Mouse (Mus musculus) stomach, embryonic 16.5 days (tissue): ENCODE measurements around the gene Nsg2. TPM values are rescaled to one million over a fixed set of nuclear protein-coding genes. Genes with fewer than 3 reads are reported as not detected.

Source experiments
- ATAC-seq: fragments of 200-750 bp; cut with Nextera tagmentation; 2 replicates; pipeline ENCODE4 v1.8.0; 2017; ENCODE audit warnings: moderate number of reproducible peaks, moderate TSS enrichment; ENCODE audit not compliant: insufficient read depth, low FRiP score
- H3K27ac ChIP-seq: fragments of 300-500 bp; sonication (generic); 2 replicates; pipeline ENCODE4 v1.5.1; 2014; ENCODE audit warnings: low read length
- H3K27me3 ChIP-seq: fragments of 300-500 bp; sonication (generic); 2 replicates; pipeline ENCODE4 v1.6.1; 2014; ENCODE audit warnings: low read length, control low read depth, mixed read lengths; ENCODE audit not compliant: control insufficient read depth, insufficient read depth
- H3K36me3 ChIP-seq: fragments of 300-500 bp; sonication (generic); 2 replicates; pipeline ENCODE4 v1.6.1; 2014; ENCODE audit warnings: low read length; ENCODE audit not compliant: control insufficient read depth, insufficient read depth
- H3K4me1 ChIP-seq: fragments of 300-500 bp; sonication (generic); 2 replicates; pipeline ENCODE4 v1.6.1; 2014; ENCODE audit warnings: low read length, control low read depth, mixed read lengths; ENCODE audit not compliant: control insufficient read depth, insufficient read depth
- H3K4me2 ChIP-seq: fragments of 300-500 bp; sonication (generic); 2 replicates; pipeline ENCODE4 v1.6.1; 2014; ENCODE audit warnings: low read depth, low read length, mixed read lengths
- H3K4me3 ChIP-seq: fragments of 300-500 bp; sonication (generic); replicated peaks from 2 replicates; pipeline ENCODE4 v1.5.1; 2014; ENCODE audit warnings: mild to moderate bottlenecking, low read length
- H3K9ac ChIP-seq: fragments of 300-500 bp; sonication (generic); 2 replicates; pipeline ENCODE4 v1.6.1; 2014; ENCODE audit warnings: low read length
- H3K9me3 ChIP-seq: fragments of 300-500 bp; sonication (generic); replicated peaks from 2 replicates; pipeline ENCODE4 v1.6.1; 2016; ENCODE audit warnings: low read length, control low read depth; ENCODE audit not compliant: control insufficient read depth
- WGBS: fragments of 180-500 bp; shearing (Covaris S2); extraction: QIAGEN DNeasy Blood & Tissue Kit; methylation state at CpG from one replicate; pipeline ENCODE4 v1.1.7; 2014; 5-methylcytosine and 5-hydroxymethylcytosine counted together
- polyA plus RNA-seq: library from polyadenylated mRNA; unstranded; fragments of >200 nt; fragmentation: Nextera tagmentation; extraction: Ambion mirVana; gene quantifications from 2 replicates; pipeline ENCODE4 v1.2.1, GENCODE M21; 2015

The Nsg2 gene
- polyA plus RNA-seq, 1 experiment from 2014 or later: 8.2 TPM

DNA sequence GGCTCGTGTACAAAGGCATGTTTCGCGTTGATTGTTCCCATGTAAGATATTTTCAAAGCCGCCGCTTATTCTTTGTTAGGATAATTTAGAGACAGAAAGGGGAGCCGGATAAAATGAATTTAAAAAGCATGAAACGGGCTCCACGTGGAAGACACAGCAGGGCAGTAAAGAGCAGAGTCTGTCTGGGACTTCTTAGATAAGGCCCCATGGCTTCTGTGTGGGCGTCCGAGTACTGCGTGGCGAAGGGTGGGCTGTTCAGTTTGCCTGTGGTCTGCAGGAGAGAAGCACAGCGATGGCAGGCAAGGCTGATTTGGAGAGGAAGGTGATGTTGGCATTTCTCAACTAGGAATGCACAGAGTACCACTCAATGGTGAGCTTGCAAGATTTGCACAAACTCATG is 57.6 kb downstream of the Nsg2 start:
- no peak overlapping the region for H3K4me3 ChIP-seq
- no peaks in the 10 kb centered on the region for H3K27me3 ChIP-seq
- no peak overlapping the region for H3K27ac ChIP-seq
- H3K4me2 ChIP-seq: no peak overlapping the region
- H3K9me3 ChIP-seq: no peaks in the 10 kb centered on the region
- WGBS: 87% methylated on average over 13 of the region's 13 CpGs
- H3K9ac ChIP-seq: no peak overlapping the region
- no peak for ATAC-seq
- no peaks in the 10 kb centered on the region for H3K36me3 ChIP-seq
- no peaks in the 10 kb centered on the region for H3K4me1 ChIP-seq

DNA sequence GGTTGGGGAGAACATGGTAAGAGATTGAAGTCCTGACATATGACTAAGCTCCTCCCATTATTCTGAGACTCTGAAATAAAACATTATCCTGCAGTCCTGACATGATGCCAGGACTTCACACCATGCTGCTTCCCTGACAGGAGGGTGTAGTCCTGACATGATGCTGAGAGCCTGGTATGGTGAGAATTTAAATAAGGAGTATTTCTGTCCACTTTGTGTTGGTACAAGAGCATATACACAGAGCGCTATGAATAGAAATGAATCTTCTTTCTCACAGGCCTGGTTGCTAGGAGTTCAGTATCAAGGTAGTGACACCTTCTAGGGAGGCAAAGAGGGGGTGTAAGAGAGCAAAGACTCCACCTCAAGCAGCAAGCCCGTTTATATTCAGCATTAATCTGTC is 60.8 kb downstream of the Nsg2 start:
- H3K9ac ChIP-seq: no peak overlapping the region
- H3K4me1 ChIP-seq: no peaks in the 10 kb centered on the region
- no peaks in the 10 kb centered on the region for H3K9me3 ChIP-seq
- H3K4me3 ChIP-seq: no peak overlapping the region
- H3K27me3 ChIP-seq: no peaks in the 10 kb centered on the region
- 58% methylated on average over 2 of the region's 2 CpGs for WGBS
- no peak overlapping the region for H3K27ac ChIP-seq
- ATAC-seq: no peak
- H3K36me3 ChIP-seq: no peaks in the 10 kb centered on the region
- no peak overlapping the region for H3K4me2 ChIP-seq

DNA sequence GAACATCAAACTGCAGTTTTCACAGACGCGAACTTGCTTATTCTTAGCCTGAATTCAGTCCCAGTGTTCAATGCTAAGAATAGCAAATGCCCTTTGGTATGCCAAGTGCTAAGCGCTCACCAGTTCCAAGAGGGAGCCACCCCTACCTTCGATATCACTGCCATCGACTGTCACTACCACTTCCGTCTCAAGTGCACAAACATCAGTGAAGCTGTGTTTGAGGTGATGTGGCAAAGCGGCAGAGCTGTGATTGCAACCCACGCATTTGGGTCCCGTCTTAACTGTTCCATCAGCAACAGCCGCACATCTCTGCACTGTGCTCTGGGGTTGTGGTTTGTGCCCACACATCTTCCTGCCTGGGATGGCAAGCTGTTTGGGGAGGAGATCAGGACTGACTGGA is 61.6 kb downstream of the Nsg2 start:
- Histone ChIP-seq H3K4me2 (no peak overlapping the region), H3K27ac (no peak overlapping the region), H3K36me3 (no peaks in the 10 kb centered on the region), H3K27me3 (no peaks in the 10 kb centered on the region), H3K9me3 (no peaks in the 10 kb centered on the region), H3K4me3 (no peak overlapping the region), H3K4me1 (no peaks in the 10 kb centered on the region), H3K9ac (no peak overlapping the region)
- ATAC-seq: no peak
- 90% methylated on average over 10 of the region's 10 CpGs for WGBS

DNA sequence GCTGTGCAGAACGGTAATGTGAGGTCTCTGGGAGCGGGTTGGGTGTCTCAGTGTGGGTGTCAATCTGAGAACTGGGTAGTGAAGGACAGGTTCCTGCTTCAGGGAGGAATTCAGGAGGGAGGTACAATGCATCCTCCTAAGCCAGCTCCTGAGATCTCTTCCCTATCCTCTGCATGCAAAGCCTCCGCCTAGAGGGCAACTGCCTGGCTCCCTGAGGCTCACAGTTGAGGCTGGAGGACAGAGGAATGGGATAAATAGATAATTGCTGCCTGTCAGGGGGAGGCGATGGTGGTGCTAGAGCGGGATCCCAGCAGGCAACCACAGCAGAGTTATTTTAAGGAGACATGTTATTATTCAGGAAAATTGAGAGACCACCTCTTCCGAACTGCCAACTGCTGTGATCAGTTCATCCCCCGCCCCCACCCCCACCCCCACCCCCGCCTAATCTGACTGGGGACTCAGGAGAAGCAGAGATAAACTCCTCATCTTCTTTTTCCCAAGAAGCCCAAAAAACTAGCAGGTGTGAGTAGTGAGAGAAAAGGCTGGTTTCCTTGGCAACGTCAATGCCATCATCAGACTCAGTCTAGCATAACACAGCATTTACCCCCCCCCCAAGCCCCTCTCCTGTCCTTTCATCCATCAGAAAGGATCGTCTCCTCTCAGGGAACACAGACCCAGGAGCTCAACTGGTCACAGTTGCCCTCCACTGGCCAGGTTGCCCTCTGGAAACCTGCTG is 63.7 kb downstream of the Nsg2 start:
- no peaks in the 10 kb centered on the region for H3K9me3 ChIP-seq
- no peak overlapping the region for H3K27ac ChIP-seq
- no peaks in the 10 kb centered on the region for H3K4me1 ChIP-seq
- WGBS: 29% methylated on average over 10 of the region's 10 CpGs
- H3K36me3 ChIP-seq: no peaks in the 10 kb centered on the region
- no peak overlapping the region for H3K9ac ChIP-seq
- ATAC-seq: no peak
- H3K4me3 ChIP-seq: no peak overlapping the region
- no peak overlapping the region for H3K4me2 ChIP-seq
- no peaks in the 10 kb centered on the region for H3K27me3 ChIP-seq

DNA sequence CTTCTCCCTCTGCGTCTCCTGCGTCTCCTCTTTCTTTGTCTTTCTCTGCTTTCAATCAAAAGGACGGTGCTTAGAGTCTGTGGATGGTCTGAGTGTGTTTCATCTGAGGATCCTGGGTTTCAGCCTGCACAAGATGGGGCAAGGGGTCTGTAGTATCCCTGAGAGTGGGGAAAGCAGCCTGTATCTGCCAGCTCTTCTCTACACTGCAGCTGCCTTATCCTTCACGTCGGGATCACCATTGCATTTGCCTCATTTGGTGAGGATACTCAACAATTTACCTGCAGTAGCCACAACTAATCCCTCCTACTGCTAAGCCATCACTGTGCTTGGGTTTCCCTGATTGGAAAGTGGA is 64.2 kb downstream of the Nsg2 start:
- H3K27me3 ChIP-seq: no peaks in the 10 kb centered on the region
- 27% methylated on average over 5 of the region's 5 CpGs for WGBS
- H3K9ac ChIP-seq: no peak overlapping the region
- H3K4me1 ChIP-seq: no peaks in the 10 kb centered on the region
- H3K36me3 ChIP-seq: no peaks in the 10 kb centered on the region
- no peak overlapping the region for H3K4me2 ChIP-seq
- no peak overlapping the region for H3K4me3 ChIP-seq
- no peak overlapping the region for H3K27ac ChIP-seq
- H3K9me3 ChIP-seq: no peaks in the 10 kb centered on the region
- no peak for ATAC-seq

DNA sequence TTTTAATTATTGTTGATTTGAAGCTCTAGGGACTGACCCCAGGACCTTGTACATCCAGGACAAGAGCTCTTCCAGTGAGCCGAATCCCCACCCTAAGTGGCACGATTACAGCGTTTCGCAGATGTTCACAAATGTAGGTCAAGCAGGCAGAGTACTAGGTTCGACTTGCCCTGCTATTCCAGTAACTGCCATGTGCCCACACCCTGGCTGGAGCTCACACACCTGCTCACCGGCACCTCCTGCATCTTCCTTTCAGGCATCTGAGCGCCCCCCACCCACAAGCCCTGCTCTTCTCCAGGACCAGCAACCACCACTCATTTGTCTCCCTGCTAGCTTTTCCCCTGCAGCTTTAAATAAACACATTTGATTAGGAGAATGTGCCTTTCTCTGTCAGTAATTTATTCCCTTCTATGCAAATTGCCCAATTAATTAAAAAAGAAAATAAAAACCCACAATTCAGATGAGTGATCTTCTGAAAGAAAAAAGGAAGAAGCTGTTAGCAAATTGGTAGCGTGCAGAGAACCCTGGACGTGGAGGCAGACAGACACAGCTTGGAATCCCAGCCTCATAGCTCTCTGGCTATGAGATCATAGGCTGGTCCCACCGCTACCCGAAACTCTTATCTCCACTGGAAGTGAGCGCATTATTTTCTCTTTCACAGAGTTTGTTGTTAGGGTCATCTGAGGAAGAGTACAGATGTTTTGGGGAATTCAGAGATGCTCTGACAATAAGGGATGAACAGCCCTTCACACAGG is 68.7 kb downstream of the Nsg2 start:
- no peaks in the 10 kb centered on the region for H3K4me1 ChIP-seq
- H3K36me3 ChIP-seq: no peaks in the 10 kb centered on the region
- 58% methylated on average over 12 of the region's 12 CpGs for WGBS
- H3K27me3 ChIP-seq: no peaks in the 10 kb centered on the region
- H3K4me3 ChIP-seq: no peak overlapping the region
- no peaks in the 10 kb centered on the region for H3K9me3 ChIP-seq
- H3K4me2 ChIP-seq: no peak overlapping the region
- no peak overlapping the region for H3K27ac ChIP-seq
- ATAC-seq: no peak
- H3K9ac ChIP-seq: no peak overlapping the region

DNA sequence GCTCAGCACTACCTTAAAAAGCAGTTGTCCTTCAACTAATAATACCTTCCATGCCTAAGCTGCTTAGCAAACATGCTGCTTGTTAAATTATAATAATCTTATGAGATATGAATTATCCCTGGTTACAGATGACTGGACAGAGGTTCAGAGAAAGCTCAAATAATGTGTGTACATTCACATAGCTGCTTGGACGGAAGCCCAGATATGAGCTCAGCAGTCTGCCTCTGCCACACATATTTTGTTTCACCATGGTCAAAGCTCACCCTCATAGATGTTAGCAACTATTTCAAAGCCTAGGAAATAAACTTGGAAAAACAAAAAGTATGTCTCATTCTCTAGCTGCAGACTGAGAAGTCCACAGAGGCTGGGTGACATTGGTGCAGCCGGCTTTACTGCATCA is 74.9 kb downstream of the Nsg2 start:
- no peak overlapping the region for H3K4me3 ChIP-seq
- no peaks in the 10 kb centered on the region for H3K36me3 ChIP-seq
- H3K4me2 ChIP-seq: no peak overlapping the region
- peak overlapping the region; percentile 34 for H3K27ac ChIP-seq
- H3K4me1 ChIP-seq: peaks cover 7% of the 10 kb centered on the region; the same call in 1 of the 2 replicates
- WGBS: 39% methylated on average over 2 of the region's 2 CpGs
- no peaks in the 10 kb centered on the region for H3K27me3 ChIP-seq
- ATAC-seq: peak; percentile 83; the same call in 1 of the 2 replicates
- H3K9ac ChIP-seq: no peak overlapping the region
- no peaks in the 10 kb centered on the region for H3K9me3 ChIP-seq

DNA sequence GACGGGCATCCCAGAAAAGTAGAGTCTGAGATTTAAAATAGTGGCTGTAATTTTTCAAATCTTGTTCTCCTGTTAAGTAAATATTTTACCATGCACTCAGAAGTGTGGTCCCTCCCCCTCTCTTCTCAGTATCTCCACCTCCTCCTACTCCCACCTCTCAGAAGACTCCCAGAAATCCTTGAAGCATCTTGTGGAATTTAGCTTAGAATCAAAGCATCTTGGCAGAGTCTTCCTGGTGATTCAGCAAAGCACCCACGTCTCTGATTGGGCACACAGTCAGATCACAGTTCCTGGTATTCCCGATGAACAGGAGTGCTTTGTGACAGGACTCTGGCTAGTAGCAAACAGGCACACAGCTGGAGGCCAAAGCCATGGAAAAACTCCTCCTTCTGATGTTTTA is 83.2 kb downstream of the Nsg2 start:
- Histone ChIP-seq H3K9me3 (no peaks in the 10 kb centered on the region), H3K27ac (no peak overlapping the region), H3K4me1 (no peaks in the 10 kb centered on the region), H3K27me3 (no peaks in the 10 kb centered on the region), H3K9ac (no peak overlapping the region), H3K36me3 (no peaks in the 10 kb centered on the region), H3K4me2 (no peak overlapping the region), H3K4me3 (no peak overlapping the region)
- ATAC-seq: no peak
- WGBS: 50% methylated on average over 3 of the region's 3 CpGs

DNA sequence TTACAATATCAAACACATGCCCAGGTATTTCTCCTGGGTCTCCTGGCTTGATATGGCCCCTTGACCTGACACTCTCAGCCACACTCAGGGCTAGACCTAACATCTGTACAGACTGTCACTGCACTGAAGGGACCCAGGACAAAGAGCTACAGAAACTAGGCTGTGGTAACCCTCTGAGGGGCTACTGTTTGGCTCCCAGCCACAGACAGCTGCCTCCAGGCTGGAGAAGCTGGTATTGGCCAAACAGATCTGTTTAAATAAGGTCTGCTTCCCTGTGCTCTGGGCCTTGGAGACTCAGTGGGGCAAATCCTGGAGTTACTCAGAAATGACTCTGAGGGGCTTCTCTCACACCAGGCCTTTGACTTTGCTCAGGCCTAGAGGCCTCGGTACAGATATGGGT is 86.3 kb downstream of the Nsg2 start:
- no peaks in the 10 kb centered on the region for H3K4me1 ChIP-seq
- 74% methylated on average over 1 of the region's 1 CpGs for WGBS
- no peak overlapping the region for H3K4me3 ChIP-seq
- no peak for ATAC-seq
- H3K27ac ChIP-seq: no peak overlapping the region
- H3K4me2 ChIP-seq: no peak overlapping the region
- H3K36me3 ChIP-seq: no peaks in the 10 kb centered on the region
- H3K9me3 ChIP-seq: no peaks in the 10 kb centered on the region
- H3K9ac ChIP-seq: no peak overlapping the region
- no peaks in the 10 kb centered on the region for H3K27me3 ChIP-seq
